Mouse (Mus musculus) forebrain, embryonic 15.5 days (tissue): Measurements from ENCODE around the gene Ficd. TPM values are rescaled to one million over a fixed set of nuclear protein-coding genes. Genes with fewer than 3 reads are reported as not detected.

Experiments
- ATAC-seq: fragments of 200-750 bp; cut with Nextera tagmentation; replicated peaks from 2 replicates; pipeline ENCODE4 v1.8.0; 2017; ENCODE audit warnings: mild to moderate bottlenecking, moderate TSS enrichment, moderate library complexity
- H3K27ac ChIP-seq: fragments of 300-500 bp; sonication (generic); replicated peaks from 2 replicates; pipeline ENCODE4 v1.5.1; 2015; ENCODE audit warnings: mild to moderate bottlenecking, inconsistent platforms
- H3K27me3 ChIP-seq: fragments of 300-500 bp; sonication (generic); 2 replicates; pipeline ENCODE4 v1.6.1; 2015; ENCODE audit warnings: inconsistent platforms
- H3K36me3 ChIP-seq: fragments of 300-500 bp; sonication (generic); 2 replicates; pipeline ENCODE4 v1.6.1; 2015; ENCODE audit warnings: mild to moderate bottlenecking, inconsistent platforms
- H3K4me1 ChIP-seq: fragments of 300-500 bp; sonication (generic); 2 replicates; pipeline ENCODE4 v1.6.1; 2015; ENCODE audit warnings: inconsistent platforms
- H3K4me2 ChIP-seq: fragments of 300-500 bp; sonication (generic); replicated peaks from 2 replicates; pipeline ENCODE4 v1.6.1; 2015; ENCODE audit warnings: mild to moderate bottlenecking, inconsistent platforms
- H3K4me3 ChIP-seq: fragments of 300-500 bp; sonication (generic); 2 replicates; pipeline ENCODE4 v1.5.1; 2015; ENCODE audit warnings: mild to moderate bottlenecking, inconsistent platforms
- H3K9ac ChIP-seq: fragments of 300-500 bp; sonication (generic); replicated peaks from 2 replicates; pipeline ENCODE4 v1.6.1; 2015; ENCODE audit warnings: mild to moderate bottlenecking, inconsistent platforms
- H3K9me3 ChIP-seq: fragments of 300-500 bp; sonication (generic); 2 replicates; pipeline ENCODE4 v1.6.1; 2016; ENCODE audit warnings: inconsistent platforms
- WGBS: fragments of 180-500 bp; shearing (Covaris S2); methylation state at CpG from one replicate; pipeline ENCODE4 v1.1.7; 2015; ENCODE audit warnings: mixed read lengths; 5-methylcytosine and 5-hydroxymethylcytosine counted together
- polyA plus RNA-seq: library from polyadenylated mRNA; unstranded; fragments of >200 nt; fragmentation: Nextera tagmentation; extraction: Ambion mirVana; gene quantifications from 2 replicates; pipeline ENCODE4 v1.2.1, GENCODE M21; 2015

Gene Ficd
- polyA plus RNA-seq, 1 experiment from 2014 or later, result 9.0 TPM

DNA sequence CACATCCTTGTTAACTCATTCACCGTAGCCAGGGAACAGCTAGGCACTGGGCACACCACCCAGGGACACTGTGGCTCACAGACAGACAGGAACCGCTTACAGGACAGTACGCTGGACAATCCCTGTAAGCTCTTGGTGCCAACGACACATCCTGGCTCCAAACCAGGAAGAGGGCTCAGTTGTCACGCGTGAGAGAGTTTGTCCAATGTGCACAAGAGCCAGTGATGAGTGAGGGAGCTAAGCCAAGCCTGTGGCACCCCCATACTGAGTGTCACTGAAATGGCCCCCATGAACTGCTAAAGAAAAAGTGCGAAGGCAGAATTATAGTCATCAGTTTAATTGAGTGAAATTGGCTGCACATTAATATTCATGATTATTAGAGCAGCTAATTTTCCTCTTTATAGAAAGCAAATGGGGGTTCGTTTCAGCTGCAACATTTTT lies 16.4 kb upstream of the Ficd start:
- H3K4me3 ChIP-seq, result no peak overlapping the region
- H3K4me1 ChIP-seq, result peaks cover 55% of the 10 kb centered on the region
- WGBS, result 38% methylated on average over 8 of the region's 8 CpGs
- peak overlapping the region; percentile 93 for H3K27ac ChIP-seq
- no peak overlapping the region for H3K9ac ChIP-seq
- peak; percentile 61 for ATAC-seq
- no peak overlapping the region for H3K4me2 ChIP-seq
- H3K27me3 ChIP-seq, result no peaks in the 10 kb centered on the region
- no peaks in the 10 kb centered on the region for H3K36me3 ChIP-seq
- no peaks in the 10 kb centered on the region for H3K9me3 ChIP-seq

DNA sequence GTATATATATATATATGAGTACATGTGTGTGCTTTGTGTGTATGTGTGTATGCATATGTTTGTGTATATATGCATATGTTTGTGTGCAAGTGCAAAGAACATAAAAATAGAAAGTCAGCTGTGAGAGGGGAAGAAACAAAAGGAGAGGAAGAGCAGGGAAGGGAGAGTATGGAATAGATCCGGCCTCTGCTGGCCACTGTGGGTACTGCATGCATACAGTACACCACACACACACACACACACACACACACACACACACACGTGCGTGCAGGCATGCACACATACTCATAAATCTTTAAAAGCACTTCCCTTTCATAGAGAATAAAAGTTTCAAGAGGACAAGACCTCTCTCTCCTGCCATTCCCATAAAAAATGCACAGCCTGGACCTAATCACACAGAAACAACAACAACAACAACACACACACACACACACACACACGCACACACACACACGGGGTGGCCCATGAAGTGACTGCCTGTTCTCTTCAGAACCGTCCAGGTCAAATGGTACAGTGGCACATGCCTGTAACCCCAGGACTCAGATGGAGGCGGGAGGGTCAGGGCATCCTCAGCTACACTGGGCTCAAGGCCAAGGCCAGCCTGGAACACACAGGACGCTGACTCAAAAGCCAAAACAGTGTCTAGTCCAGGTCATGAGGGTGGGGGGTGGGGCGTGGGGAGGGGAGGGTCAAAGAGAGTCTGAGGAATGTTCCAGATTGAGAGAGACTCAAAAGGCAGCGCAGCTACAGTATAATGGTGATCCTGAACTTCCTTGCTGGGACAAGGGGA lies 13.2 kb upstream of the Ficd start:
- WGBS, result 86% methylated on average over 10 of the region's 10 CpGs
- H3K4me1 ChIP-seq, result peaks cover 33% of the 10 kb centered on the region
- no peak overlapping the region for H3K27ac ChIP-seq
- H3K4me3 ChIP-seq, result no peak overlapping the region
- H3K27me3 ChIP-seq, result no peaks in the 10 kb centered on the region
- H3K4me2 ChIP-seq, result no peak overlapping the region
- no peaks in the 10 kb centered on the region for H3K9me3 ChIP-seq
- H3K9ac ChIP-seq, result no peak overlapping the region
- no peaks in the 10 kb centered on the region for H3K36me3 ChIP-seq
- ATAC-seq, result no peak

DNA sequence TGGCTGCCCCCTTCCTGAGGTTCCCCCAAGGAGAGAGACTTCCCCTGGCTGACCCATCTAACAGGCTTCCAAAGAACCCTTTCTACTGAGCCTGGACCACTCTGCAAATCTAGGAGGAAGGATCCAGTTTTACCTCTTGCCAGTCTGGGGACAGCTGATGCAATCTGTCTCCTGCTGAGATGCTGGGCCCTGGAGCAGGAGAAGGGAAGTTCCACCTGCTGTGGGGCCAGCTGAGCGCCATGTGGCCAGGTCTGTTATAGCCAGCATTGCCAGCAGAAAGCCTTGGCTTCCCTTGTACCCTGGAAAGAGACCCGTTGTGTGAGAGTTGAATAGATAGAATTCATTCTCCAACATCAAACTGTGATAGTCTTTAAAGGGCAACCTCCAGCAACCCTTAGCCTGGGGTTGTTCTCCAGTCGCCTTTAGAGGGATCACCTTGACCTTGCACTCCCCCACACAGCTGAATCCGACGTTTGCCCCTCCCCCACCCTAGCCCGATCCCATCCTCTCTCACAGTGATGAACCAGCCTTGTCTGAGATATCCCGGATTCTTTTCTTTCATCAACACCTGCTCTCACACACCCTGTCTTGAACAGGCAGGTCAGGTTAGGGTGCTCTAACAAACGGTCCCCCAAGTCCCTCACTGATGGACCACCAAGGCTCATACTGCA lies 11.9 kb upstream of the Ficd start:
- Histone ChIP-seq H3K4me3 (no peak overlapping the region), H3K9ac (no peak overlapping the region), H3K4me1 (peaks cover 22% of the 10 kb centered on the region), H3K36me3 (no peaks in the 10 kb centered on the region), H3K9me3 (no peaks in the 10 kb centered on the region), H3K27me3 (no peaks in the 10 kb centered on the region), H3K27ac (no peak overlapping the region), H3K4me2 (no peak overlapping the region)
- ATAC-seq, result 0 out of 2 replicates have a peak, but pooled peaks have one; percentile 9
- 34% methylated on average over 8 of the region's 8 CpGs for WGBS

DNA sequence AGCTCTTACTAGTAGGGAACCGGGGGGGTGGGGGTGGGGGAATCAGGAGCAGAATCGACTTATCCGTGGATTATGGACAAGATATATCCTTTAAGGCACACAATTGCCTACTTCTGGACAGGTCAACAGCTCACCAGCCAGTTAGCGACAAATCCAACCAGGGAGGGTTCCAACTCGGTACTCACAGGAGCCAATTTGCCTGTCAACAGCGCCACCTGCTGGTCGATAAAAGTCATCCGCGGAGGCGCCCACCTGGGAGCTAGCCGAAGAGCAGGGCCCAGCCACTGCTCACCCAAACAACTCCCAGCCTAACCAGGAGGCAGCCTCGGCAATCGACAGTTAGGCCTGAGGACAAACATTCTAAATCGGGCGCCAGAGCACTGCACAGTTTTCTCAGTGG lies 11.2 kb upstream of the Ficd start, which contains the start of gene 1700069L16Rik:
Gene 1700069L16Rik (minus strand): TSS at position 327 of the 400 bp plus-strand sequence.
- H3K4me1 ChIP-seq, result peaks cover 14% of the 10 kb centered on the region
- H3K27ac ChIP-seq, result no peak within 1 kb of the TSS
- H3K9ac ChIP-seq, result no peak within 1 kb of the TSS
- H3K4me2 ChIP-seq, result no peak within 1 kb of the TSS
- no peaks in the 10 kb centered on the region for H3K27me3 ChIP-seq
- no peaks in the 10 kb centered on the region for H3K9me3 ChIP-seq
- peak; percentile 81 for ATAC-seq
- H3K36me3 ChIP-seq, result no peaks in the 10 kb centered on the region
- no peak within 1 kb of the TSS for H3K4me3 ChIP-seq
- WGBS, result 2% methylated on average over 15 of the region's 15 CpGs

DNA sequence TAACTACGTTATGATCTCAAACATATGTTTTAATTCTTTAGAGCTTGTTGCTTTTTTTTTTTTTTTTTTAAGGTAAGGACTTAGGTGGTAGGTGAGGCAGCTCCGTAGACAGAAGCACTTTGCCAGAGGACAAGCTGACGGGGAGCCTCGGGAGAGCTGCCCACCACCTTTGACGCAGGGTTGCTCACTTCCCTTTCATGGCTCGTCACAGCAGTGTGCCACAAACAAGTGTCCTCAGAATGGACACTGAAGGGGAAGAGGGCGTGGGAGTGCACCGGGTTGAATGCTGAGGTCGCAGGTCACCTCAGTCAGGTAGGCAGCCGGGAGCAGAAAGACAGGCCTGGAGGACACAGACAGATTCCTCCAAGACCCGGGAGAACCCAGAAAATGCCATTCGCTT lies 10.2 kb upstream of the Ficd start:
- H3K4me3 ChIP-seq, result no peak overlapping the region
- H3K4me2 ChIP-seq, result no peak overlapping the region
- no peak for ATAC-seq
- 72% methylated on average over 12 of the region's 12 CpGs for whole genome bisulfite sequencing
- H3K9me3 ChIP-seq, result no peaks in the 10 kb centered on the region
- no peaks in the 10 kb centered on the region for H3K27me3 ChIP-seq
- H3K9ac ChIP-seq, result no peak overlapping the region
- H3K27ac ChIP-seq, result no peak overlapping the region
- no peaks in the 10 kb centered on the region for H3K36me3 ChIP-seq
- peaks cover 9% of the 10 kb centered on the region for H3K4me1 ChIP-seq

DNA sequence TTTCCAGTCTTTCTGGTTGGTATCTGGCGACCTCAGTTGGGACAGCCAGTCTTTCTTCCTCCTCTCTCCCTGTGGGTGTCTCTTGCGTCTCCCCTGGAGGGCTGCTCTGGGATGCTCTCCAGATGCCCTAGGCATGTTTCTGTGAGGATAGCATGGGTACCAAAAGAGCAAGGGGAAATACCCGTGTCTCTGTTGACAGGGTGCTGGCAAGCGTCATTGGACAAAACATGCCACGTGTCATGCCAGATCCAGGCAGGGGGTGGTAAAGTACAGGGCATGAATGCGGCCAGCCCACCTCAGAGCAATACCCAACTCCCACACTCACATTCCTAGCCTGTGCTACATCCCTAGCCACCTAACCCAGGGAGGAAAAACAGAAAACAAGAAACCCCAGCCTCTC lies 9.0 kb upstream of the Ficd start:
- WGBS, result 76% methylated on average over 6 of the region's 6 CpGs
- no peak overlapping the region for H3K4me3 ChIP-seq

DNA sequence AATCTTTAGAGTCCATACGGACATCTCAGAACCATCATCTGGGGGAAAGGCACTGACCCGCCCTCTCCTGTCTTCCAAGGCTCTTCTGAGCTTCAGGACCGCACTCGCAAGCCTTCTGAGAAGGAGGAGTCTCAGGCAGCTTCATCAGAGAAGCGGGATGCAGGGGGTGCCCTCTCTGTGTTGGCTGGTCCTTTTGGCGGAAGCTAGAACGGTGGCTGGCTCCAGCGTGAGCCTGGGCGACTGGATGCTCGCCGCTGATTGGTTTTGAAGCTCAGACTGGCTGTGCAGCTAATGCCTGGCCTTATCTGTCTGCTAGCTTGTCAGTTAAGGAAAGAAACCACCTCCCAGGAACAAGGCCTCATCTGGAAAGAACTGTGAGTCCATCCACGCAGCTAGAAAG lies 8.4 kb upstream of the Ficd start:
- H3K9me3 ChIP-seq, result no peaks in the 10 kb centered on the region
- no peak overlapping the region for H3K27ac ChIP-seq
- no peak overlapping the region for H3K4me3 ChIP-seq
- no peaks in the 10 kb centered on the region for H3K36me3 ChIP-seq
- WGBS, result 72% methylated on average over 12 of the region's 12 CpGs
- no peak overlapping the region for H3K4me2 ChIP-seq
- peaks cover 11% of the 10 kb centered on the region for H3K4me1 ChIP-seq
- H3K9ac ChIP-seq, result no peak overlapping the region
- ATAC-seq, result no peak
- no peaks in the 10 kb centered on the region for H3K27me3 ChIP-seq

More for the DNA sequence above, 9.0 kb upstream of the Ficd start:
- no peak for ATAC-seq
- Histone ChIP-seq H3K27me3 (no peaks in the 10 kb centered on the region), H3K27ac (no peak overlapping the region), H3K36me3 (no peaks in the 10 kb centered on the region), H3K4me1 (peaks cover 11% of the 10 kb centered on the region), H3K9ac (no peak overlapping the region), H3K4me2 (no peak overlapping the region), H3K9me3 (no peaks in the 10 kb centered on the region)

DNA sequence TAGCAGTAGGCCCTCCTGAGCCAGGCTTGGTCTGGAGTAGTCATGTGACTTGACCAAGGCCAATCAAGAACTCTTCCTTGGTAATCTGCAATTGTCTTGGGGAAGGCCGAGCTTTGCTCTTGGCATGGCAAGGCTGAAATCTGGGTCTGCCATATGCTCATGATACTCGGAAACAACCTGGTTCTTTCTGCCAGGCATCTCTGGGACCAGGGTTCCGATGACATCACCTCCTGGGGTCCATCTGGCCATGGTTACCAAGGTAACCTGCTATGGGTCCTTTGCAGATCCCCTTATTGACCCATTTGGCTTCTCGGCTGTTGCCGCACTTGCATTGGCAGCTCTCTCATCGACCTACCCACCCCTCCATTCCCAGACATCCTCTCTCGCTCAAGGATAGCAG lies 7.6 kb upstream of the Ficd start:
- Histone ChIP-seq H3K9me3 (no peaks in the 10 kb centered on the region), H3K36me3 (no peaks in the 10 kb centered on the region), H3K27me3 (no peaks in the 10 kb centered on the region), H3K4me2 (no peak overlapping the region), H3K9ac (no peak overlapping the region), H3K27ac (no peak overlapping the region), H3K4me1 (peaks cover 11% of the 10 kb centered on the region), H3K4me3 (no peak overlapping the region)
- WGBS, result 78% methylated on average over 7 of the region's 7 CpGs
- ATAC-seq, result no peak

DNA sequence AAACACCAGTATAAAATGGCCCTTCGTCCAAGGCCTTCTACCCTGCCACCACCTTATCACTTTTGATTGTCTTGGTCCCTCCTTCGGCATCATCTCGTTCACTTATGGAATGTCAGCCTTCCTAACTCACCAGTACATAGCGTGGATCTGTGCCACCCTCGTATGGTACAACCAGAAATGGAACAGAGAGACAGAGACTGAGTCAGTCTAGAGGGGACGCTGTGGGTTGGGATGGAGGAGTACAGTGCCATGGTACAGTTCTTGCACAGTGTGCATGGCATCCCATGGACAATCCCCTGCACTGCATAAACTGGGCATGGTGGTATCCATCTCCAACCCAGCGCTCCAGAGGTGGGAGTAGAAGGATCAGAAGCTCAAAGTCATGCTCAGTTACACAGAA lies 6.9 kb upstream of the Ficd start:
- Histone ChIP-seq H3K9me3 (no peaks in the 10 kb centered on the region), H3K4me1 (peaks cover 8% of the 10 kb centered on the region), H3K36me3 (no peaks in the 10 kb centered on the region), H3K4me3 (no peak overlapping the region), H3K27me3 (no peaks in the 10 kb centered on the region), H3K9ac (no peak overlapping the region), H3K4me2 (no peak overlapping the region), H3K27ac (no peak overlapping the region)
- ATAC-seq, result no peak
- 89% methylated on average over 7 of the region's 7 CpGs for WGBS

DNA sequence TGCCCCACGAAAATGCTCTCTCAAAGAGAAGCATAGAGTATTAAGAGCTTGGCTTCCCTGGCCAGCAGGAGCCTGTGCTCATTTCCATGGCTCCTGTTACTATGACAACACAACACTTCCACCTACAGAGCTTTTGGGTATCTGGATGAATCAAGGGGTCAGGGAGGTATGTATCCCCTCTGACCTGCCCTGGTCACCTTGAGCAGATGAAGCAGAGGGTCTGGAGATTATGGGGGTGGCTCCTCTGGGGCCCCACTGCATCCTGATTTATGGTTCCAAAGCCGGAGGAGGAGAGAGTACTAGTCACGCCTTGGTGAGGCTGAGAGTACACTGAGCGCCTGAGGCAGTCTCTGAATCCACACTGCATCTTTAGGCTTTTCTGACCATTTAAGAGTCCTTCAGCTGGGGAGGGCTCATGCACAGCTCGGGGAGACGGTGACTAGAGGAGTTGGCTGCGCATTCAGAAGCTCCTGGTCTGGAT lies 4.9 kb upstream of the Ficd start:
- Histone ChIP-seq H3K36me3 (no peaks in the 10 kb centered on the region), H3K4me2 (no peak overlapping the region), H3K4me3 (no peak overlapping the region), H3K27ac (0 out of 2 replicates have a peak overlapping the region, but pooled peaks have one; percentile 27), H3K4me1 (peaks cover 10% of the 10 kb centered on the region), H3K9ac (no peak overlapping the region), H3K9me3 (no peaks in the 10 kb centered on the region), H3K27me3 (no peaks in the 10 kb centered on the region)
- no peak for ATAC-seq
- 65% methylated on average over 7 of the region's 7 CpGs for WGBS

DNA sequence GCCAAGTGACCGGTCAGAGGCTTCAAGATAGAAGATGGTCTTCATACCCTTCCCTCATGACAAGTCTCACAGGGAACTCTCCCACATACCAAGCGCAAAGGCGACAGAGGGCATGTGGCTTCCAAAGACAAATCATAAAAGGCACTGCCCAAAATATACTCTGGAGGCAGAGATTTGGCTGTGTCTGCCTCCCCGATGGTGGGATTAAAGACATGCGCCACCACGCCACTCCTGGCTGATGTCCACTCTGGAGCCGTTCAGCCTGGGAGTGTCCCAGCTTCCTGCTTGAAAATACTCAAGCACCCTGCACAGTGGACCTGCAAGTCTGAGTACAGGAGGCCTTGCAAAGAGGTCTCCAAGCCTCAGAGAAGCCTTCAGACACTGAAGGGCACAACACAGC lies 4.4 kb upstream of the Ficd start:
- Histone ChIP-seq H3K9ac (no peak overlapping the region), H3K4me3 (no peak overlapping the region), H3K9me3 (no peaks in the 10 kb centered on the region), H3K27me3 (no peaks in the 10 kb centered on the region), H3K27ac (0 out of 2 replicates have a peak overlapping the region, but pooled peaks have one; percentile 27), H3K4me1 (peaks cover 12% of the 10 kb centered on the region), H3K36me3 (no peaks in the 10 kb centered on the region), H3K4me2 (no peak overlapping the region)
- 87% methylated on average over 7 of the region's 7 CpGs for WGBS
- no peak for ATAC-seq

DNA sequence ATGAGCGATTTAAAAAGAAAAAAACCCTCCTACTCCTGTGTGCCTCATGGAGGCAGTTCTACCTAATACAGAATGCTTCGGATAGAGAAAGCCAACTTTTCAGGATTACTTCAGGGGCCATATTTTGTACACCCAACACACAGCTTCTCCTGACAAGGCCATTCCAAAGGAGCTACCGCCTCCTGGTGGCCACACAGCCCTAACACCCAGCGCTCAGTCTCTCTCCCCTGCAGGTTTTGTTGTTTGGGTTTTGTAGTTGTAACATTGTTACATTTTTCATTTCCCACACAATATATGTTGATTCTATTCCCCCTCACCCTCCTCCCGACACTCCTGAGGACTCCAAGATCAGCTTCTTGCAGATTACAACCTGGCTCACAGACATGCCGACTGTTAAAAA lies 3.4 kb upstream of the Ficd start:
- WGBS, result 26% methylated on average over 6 of the region's 6 CpGs
- Histone ChIP-seq H3K27ac (no peak overlapping the region), H3K36me3 (no peaks in the 10 kb centered on the region), H3K27me3 (no peaks in the 10 kb centered on the region), H3K9ac (no peak overlapping the region), H3K9me3 (no peaks in the 10 kb centered on the region), H3K4me2 (no peak overlapping the region), H3K4me1 (peaks cover 22% of the 10 kb centered on the region), H3K4me3 (no peak overlapping the region)
- no peak for ATAC-seq
